Comparison of ENCODE assay signal across 19 mouse cellular contexts in the genomic region with DNA sequence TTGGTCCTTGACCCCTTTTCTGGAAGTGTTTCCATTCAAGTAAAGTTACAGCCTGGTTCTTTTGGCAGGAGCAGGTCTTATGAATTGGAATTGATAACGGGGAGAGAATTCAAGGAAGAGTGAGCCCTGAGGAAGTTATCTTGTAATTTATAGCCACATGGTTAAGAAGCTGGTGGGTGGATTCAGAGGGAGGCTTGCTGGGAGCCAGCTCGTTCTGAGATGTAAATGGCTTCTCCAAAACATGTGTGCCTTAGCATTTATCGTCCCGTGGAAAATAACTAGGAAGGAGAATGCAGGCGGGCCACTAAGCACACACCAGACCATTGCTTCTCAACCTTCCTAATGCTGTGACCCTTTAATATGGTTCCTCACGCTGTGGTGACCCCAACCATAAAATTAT. TPM values are rescaled to one million over a fixed set of nuclear protein-coding genes. Genes with fewer than 3 reads are reported as not detected.
"Had no signal": no experiment of that assay in that cellular context is flagged by ENCODE, and none has a peak within 500 bp of the region (broad histone marks: within the 10 kb centered on the region; RNA-seq: fewer than 3 reads in every experiment).

No protein-coding gene starts in this region.

- H3K9me3 ChIP-seq: liver, embryonic 13.5 days; megakaryocyte, embryonic 14.5 days; midbrain, embryonic 10.5 days; midbrain, embryonic 13.5 days; neural tube, embryonic 13.5 days; stomach, embryonic 15.5 days had no signal

- H3K27ac ChIP-seq: liver, embryonic 13.5 days; midbrain, embryonic 10.5 days; midbrain, embryonic 13.5 days had no signal

- H3K9ac ChIP-seq: liver, embryonic 13.5 days; midbrain, embryonic 13.5 days; neural tube, embryonic 13.5 days; stomach, embryonic 15.5 days had no signal

- H3K27me3 ChIP-seq: liver, embryonic 13.5 days; neural tube, embryonic 13.5 days; stomach, embryonic 15.5 days had no signal

- H3K4me3 ChIP-seq: liver, embryonic 13.5 days; megakaryocyte, embryonic 14.5 days; midbrain, embryonic 10.5 days; midbrain, embryonic 13.5 days; myocyte; neural tube, embryonic 13.5 days; stomach, embryonic 15.5 days had no signal

- H3K36me3 ChIP-seq: liver, embryonic 13.5 days; midbrain, embryonic 10.5 days; midbrain, embryonic 13.5 days; neural tube, embryonic 13.5 days; stomach, embryonic 15.5 days had no signal

- H3K4me2 ChIP-seq: liver, embryonic 13.5 days; midbrain, embryonic 13.5 days; neural tube, embryonic 13.5 days; stomach, embryonic 15.5 days had no signal

- DNase-seq: kidney, adult 9 months; kidney, postnatal 14 days; kidney, postnatal 4 days; liver, embryonic 13.5 days; lung, adult 2 months; retina, postnatal 1 day; right cerebral cortex, postnatal 25 days; spleen, adult 18-20 months; thymus, postnatal 25 days had no signal

- ATAC-seq: lung, postnatal 0 days; midbrain, embryonic 13.5 days; midbrain, embryonic 16.5 days had no signal

RNA-seq across cellular contexts. Expression of a gene that starts 34.9 kb away (rescaled TPM):
- total RNA-seq: monocyte, adult 5-6 weeks; neutrophil, adult 5-6 weeks had no signal
